Mouse (Mus musculus): ENCODE results near the gene Ezr. TPM values are rescaled to one million over a fixed set of nuclear protein-coding genes. Genes with fewer than 3 reads are reported as not detected.

Gene Ezr
- total RNA-seq, 2 experiments from 2014 or later, result 48.0 to 51.1 TPM

- Histone ChIP-seq H3K27ac (peak overlapping the region; percentile 54), H3K4me3 (no peak overlapping the region)
- no peak for TF ChIP-seq CTCF (conservative IDR thresholded peaks at IDR 0.05)
- DNase-seq (ENCODE audit: low spot score in 2 of 2), result peak in 1 of 2 experiments; percentile 25
These were observed 26.1 kb upstream of the Ezr start for GRCm38 (mm10) chr17:6808521-6809165.

GRCm38 (mm10) chr17:6807827-6808520 lies 25.4 kb upstream of the Ezr start:
- Histone ChIP-seq H3K4me3 (no peak overlapping the region), H3K27ac (peak overlapping the region; percentile 54; the same call in 1 of the 2 replicates)
- no peak for DNase-seq (ENCODE audit: low spot score in 2 of 2)
- TF ChIP-seq CTCF (conservative IDR thresholded peaks at IDR 0.05), result no peak

DNA sequence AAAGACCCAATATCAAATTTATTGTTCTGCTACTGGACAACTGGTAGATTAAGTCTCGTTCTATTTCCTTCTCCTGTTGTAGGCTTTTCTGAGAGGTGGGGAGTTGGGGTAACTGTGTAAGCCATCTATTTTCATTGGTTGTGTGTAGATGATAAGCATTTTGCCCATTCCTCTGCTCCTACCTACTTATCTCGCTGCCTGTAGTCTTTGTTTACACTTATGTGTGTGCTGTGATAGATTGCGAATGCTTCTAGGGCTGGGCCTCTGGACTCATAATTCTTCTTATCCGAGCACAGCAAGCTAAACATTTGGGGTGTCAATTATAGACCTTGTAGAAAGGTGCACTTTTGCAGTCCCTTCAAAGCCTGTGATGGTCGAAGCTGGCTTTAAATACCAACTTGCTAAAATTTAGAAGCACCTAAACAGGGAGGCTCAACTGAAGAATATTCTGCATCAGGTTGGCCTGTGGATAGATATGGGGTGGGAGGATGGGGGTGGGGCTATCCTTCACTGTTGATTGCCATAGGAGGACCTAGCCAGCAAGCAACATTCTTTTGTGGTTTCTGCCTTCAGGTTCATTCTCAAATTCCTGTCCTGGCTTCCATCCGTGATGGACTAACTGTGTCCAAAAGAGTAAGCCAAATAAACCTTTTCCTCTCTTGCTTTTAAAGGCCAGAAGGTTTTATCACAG lies 22.4 kb upstream of the Ezr start:
- no peak for TF ChIP-seq CTCF (conservative IDR thresholded peaks at IDR 0.05)
- no peak for DNase-seq (ENCODE audit: low spot score in 2 of 2)
- no peak overlapping the region for H3K27ac ChIP-seq
- no peak overlapping the region for H3K4me3 ChIP-seq

GRCm38 (mm10) chr17:6804111-6804510 lies 21.5 kb upstream of the Ezr start:
- no peak for DNase-seq (ENCODE audit: low spot score in 2 of 2)
- Histone ChIP-seq H3K27ac (no peak overlapping the region), H3K4me3 (no peak overlapping the region)
- no peak for TF ChIP-seq CTCF (conservative IDR thresholded peaks at IDR 0.05)

DNA sequence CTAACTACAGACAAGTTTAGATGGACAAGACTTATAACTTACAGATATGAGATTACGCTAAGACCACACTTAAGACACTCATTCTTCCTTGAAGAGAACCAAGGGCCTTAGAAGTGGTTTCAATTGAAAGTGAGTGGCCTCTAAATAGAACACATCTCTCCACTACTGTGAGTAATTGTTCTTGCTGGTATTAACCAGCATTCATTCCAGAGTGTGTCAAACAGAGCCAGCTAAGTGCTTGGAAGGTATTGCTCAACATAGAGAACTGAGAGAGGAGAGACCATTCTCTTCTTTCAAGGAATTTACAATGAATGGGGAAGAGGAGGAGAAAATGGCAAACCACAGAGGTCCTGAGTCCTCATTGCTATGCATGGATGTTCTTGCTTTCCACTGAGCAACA lies 21.0 kb upstream of the Ezr start:
- DNase-seq (ENCODE audit: low spot score in 2 of 2), result no peak
- no peak overlapping the region for H3K27ac ChIP-seq
- TF ChIP-seq CTCF (conservative IDR thresholded peaks at IDR 0.05), result no peak
- H3K4me3 ChIP-seq, result no peak overlapping the region

DNA sequence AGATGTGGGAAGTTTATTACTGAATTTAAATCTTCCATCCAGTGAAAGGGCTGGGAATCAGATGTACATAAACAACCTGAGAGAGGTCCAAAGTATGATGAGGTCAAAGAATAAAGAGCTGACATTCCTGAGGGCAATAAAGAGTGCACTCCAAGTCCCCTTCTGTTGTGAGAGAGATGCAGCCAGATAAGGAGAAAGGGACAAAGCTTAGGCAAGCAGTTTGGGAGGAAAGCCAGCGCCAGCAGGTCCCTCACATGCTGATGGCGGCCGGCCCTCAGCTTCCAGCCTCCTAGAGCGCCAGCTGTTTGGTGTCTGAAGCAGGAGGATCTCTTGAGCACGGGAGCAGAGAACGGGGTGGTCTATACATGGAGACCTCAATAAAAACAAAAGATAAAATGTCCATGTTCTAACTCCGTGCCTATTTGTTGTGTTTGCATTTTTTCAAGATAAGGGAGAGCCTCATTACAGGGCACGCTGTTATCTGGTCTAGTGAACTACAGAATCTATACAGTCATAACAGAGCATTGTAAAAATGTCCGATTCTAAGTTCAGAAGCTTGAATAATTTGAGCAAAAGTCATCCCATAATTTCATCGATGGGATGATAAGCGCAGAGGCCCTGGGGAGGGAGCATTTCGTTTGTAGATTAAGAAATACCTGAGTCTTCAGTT lies 15.9 kb upstream of the Ezr start:
- Histone ChIP-seq H3K4me3 (no peak overlapping the region), H3K27ac (no peak overlapping the region)
- no peak for TF ChIP-seq CTCF (conservative IDR thresholded peaks at IDR 0.05)
- no peak for DNase-seq (ENCODE audit: low spot score in 2 of 2)

DNA sequence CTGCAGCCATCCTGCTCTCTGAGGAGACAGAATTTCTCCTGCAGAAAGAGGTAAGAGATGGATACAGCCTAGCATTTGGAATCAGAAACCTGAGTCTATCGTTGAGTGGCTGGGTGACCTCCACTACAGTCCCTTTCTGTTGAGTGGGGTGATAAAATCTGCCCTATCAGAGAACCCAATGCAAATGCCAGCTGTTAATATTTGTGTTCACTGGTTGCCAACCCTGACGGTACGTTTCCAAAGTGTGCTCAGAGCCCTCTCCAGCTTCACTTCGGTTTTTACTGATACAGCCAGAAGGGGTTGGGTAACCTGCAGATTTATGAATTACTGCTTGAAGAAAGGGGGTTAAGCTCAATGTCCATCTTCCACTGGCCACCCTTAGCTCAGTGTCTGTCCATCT lies 14.9 kb upstream of the Ezr start:
- H3K27ac ChIP-seq, result no peak overlapping the region
- DNase-seq (ENCODE audit: low spot score in 2 of 2), result no peak
- no peak overlapping the region for H3K4me3 ChIP-seq
- TF ChIP-seq CTCF (conservative IDR thresholded peaks at IDR 0.05), result no peak

DNA sequence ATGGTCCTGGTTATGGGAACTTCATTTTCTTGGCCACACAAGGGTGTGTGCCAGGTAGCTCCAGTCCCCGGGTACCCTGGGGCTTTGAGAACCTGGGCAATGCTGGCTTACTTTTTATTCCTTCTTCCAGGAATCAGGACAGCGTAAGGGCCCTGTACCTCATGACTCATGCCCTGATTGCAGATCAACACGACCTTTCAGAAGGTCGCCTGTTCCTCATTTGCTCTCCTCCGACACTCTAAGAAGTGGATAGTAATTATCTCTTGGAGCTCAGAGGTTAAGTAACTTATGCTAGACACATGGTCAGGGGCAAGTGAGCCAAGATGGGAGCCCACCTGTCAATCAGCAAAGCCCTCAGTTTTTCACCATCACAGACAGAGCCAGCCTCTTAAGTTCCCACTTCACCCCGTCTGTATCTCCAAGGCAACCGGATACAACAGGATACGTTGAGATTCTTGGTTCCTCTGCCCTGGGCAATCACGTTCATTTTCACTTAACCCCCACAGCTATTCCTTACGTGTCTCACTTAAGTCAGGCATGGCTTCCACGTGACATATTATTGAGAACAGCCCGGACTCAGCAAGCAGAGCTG lies 11.7 kb upstream of the Ezr start:
- TF ChIP-seq CTCF (conservative IDR thresholded peaks at IDR 0.05), result no peak
- H3K4me3 ChIP-seq, result no peak overlapping the region
- no peak for DNase-seq (ENCODE audit: low spot score in 2 of 2)
- H3K27ac ChIP-seq, result no peak overlapping the region

GRCm38 (mm10) chr17:6789581-6790118 lies 7.1 kb upstream of the Ezr start:
- Histone ChIP-seq H3K4me3 (no peak overlapping the region), H3K27ac (peak overlapping the region; percentile 71)
- peak; percentile 49 for TF ChIP-seq CTCF (conservative IDR thresholded peaks at IDR 0.05)
- DNase-seq (ENCODE audit: low spot score in 2 of 2), result peak; percentile 50 to 65

DNA sequence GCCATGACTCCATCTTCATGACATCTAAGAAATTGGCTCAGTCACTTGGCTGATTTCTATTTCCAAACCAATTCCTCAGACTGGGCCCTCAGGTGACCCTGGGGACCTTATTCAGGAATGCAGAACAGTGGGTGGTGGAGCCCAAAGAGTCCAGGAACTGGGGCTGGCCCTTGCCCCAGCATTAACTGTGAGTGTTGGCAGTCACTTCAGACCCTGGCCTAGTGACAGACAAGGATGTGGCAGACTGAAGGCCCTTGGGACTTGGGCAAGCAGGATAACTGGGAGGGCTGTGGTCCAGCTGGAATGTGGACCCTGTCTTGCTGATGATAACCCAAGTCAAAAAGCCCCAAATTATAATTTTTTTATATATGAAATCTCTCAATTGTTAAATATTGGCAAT lies 6.5 kb upstream of the Ezr start:
- peak; percentile 54 to 55 for DNase-seq (ENCODE audit: low spot score in 2 of 2)
- Histone ChIP-seq H3K27ac (peak overlapping the region; percentile 71), H3K4me3 (no peak overlapping the region)
- no peak for TF ChIP-seq CTCF (conservative IDR thresholded peaks at IDR 0.05)

GRCm38 (mm10) chr17:6787241-6787640 lies 4.7 kb upstream of the Ezr start:
- H3K4me3 ChIP-seq, result no peak overlapping the region

GRCm38 (mm10) chr17:6783756-6784357 lies 1.3 kb upstream of the Ezr start:
- TF ChIP-seq CTCF (conservative IDR thresholded peaks at IDR 0.05), result no peak

More at GRCm38 (mm10) chr17:6787241-6787640, 4.7 kb upstream of the Ezr start:
- DNase-seq (ENCODE audit: low spot score in 2 of 2), result no peak
- no peak overlapping the region for H3K27ac ChIP-seq
- TF ChIP-seq CTCF (conservative IDR thresholded peaks at IDR 0.05), result no peak

More at GRCm38 (mm10) chr17:6783756-6784357, 1.3 kb upstream of the Ezr start:
- no peak for DNase-seq (ENCODE audit: low spot score in 2 of 2)
- Histone ChIP-seq H3K27ac (no peak overlapping the region), H3K4me3 (no peak overlapping the region; the same call in 1 of the 2 replicates)

Measured in layer of hippocampus, adult 2 months (tissue).